Mouse (Mus musculus) embryonic facial prominence, embryonic 10.5 days (tissue): Measurements from ENCODE around the gene Dlec1. TPM values are rescaled to one million over a fixed set of nuclear protein-coding genes. Genes with fewer than 3 reads are reported as not detected.

ENCODE experiments used
- DNase-seq: peaks from one replicate; pipeline ENCODE4 v3.0.0-alpha.2; 2017; ENCODE audit warnings: low spot score
- H3K27ac ChIP-seq: fragments of 300-500 bp; sonication (generic); replicated peaks from 2 replicates; pipeline ENCODE4 v1.5.1; 2016; ENCODE audit warnings: mild to moderate bottlenecking
- H3K27me3 ChIP-seq: fragments of 300-500 bp; sonication (generic); replicated peaks from 2 replicates; pipeline ENCODE4 v1.6.1; 2016; ENCODE audit warnings: low read depth, mild to moderate bottlenecking; ENCODE audit not compliant: poor library complexity, severe bottlenecking
- H3K36me3 ChIP-seq: fragments of 300-500 bp; sonication (generic); replicated peaks from 2 replicates; pipeline ENCODE4 v1.6.1; 2016; ENCODE audit warnings: mild to moderate bottlenecking, moderate library complexity
- H3K4me1 ChIP-seq: fragments of 300-500 bp; sonication (generic); 2 replicates; pipeline ENCODE4 v1.6.1; 2016
- H3K4me3 ChIP-seq: fragments of 300-500 bp; sonication (generic); 2 replicates; pipeline ENCODE4 v1.5.1; 2016; ENCODE audit warnings: mild to moderate bottlenecking, moderate library complexity
- H3K9me3 ChIP-seq: fragments of 300-500 bp; sonication (generic); 2 replicates; pipeline ENCODE4 v1.6.1; 2016; ENCODE audit warnings: mild to moderate bottlenecking
- WGBS: fragments of 180-500 bp; shearing (Covaris S2); methylation state at CpG from one replicate; pipeline ENCODE4 v1.1.7; 2016; 5-methylcytosine and 5-hydroxymethylcytosine counted together
- polyA plus RNA-seq: library from polyadenylated mRNA; unstranded; fragments of >200 nt; fragmentation: Nextera tagmentation; extraction: Ambion mirVana; gene quantifications from 2 replicates; pipeline ENCODE4 v1.2.1, GENCODE M21; 2016

The Dlec1 gene
- polyA plus RNA-seq, 1 experiment from 2014 or later, result 1.5 TPM

DNA sequence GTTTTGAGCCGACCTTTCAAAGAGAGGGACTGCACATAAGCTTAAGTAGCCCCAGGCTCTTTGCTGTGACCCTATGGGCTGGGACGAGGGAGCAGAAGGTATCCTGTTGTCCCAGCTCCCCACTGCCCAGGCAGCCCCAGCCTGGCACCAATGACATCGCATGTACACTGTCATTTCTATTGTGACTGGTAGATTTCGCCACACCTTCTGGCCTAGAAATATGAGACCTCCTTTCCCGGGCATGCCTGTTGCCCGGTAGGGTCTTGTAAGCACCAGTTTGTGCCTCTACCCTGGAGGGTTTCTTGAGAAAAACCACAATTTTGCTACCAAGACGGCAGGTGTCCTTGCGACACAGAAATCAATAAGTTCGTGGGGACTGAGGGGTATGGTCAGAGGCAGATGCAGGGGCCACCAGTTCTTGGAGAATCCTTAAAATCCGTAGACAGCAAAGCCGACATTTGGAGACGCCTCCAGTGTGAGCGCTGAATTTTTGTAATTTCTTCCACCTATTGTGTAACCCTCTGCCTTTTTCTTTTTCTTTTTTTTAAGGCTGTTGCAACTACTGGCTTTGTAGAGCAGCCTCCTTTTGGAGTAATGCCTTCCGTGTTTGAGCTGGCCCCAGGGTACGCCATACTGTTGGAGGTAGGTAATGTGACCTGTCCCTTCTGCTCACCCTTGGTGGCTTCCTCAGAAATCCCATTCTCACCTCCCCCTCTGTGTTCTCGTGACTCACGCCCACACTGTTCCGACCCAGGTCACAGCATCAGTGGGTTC lies 20.5 kb downstream of the Dlec1 start:
- Histone ChIP-seq H3K27me3 (no peaks in the 10 kb centered on the region), H3K27ac (no peak overlapping the region), H3K9me3 (no peaks in the 10 kb centered on the region), H3K36me3 (no peaks in the 10 kb centered on the region), H3K4me1 (peaks cover 26% of the 10 kb centered on the region), H3K4me3 (no peak overlapping the region)
- DNase-seq, result no peak
- 82% methylated on average over 18 of the region's 18 CpGs for WGBS

DNA sequence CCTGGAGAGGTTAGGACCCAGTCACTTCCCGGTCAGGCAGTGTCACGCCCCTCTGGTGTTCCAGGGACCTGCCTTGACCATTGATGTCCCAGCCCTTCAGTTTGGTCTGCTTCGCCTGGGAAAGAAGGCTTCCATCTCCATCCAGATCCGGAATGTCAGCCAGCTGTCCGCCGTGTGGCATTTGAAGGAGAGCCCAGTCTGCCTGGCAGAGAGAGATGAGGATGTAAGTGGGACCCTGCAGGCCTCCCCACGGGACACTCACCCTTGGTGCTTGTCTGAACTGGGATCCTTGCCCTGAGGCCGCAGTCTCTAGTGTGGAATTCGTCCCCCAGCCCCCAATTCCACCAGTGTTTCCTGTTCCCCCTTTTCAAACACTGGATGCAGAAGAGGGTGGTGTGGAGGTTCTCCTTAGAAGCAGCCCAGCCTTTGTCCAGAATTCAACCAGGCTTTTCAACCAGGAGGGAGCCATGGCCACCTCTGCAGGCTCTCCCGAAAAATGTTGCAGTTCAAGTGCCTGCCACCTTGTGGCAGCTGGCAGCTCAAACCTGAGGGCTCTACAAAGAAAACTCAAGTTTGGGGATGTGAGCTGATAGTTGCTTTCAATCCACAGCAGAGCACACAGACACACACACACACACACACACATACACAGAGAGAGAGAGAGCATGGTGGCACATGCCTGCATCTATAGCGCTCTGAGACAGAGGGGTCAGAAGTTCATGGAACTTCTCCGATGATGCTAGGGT lies 26.3 kb downstream of the Dlec1 start:
- Histone ChIP-seq H3K4me3 (no peak overlapping the region), H3K27ac (no peak overlapping the region), H3K4me1 (peaks cover 27% of the 10 kb centered on the region), H3K27me3 (no peaks in the 10 kb centered on the region), H3K36me3 (no peaks in the 10 kb centered on the region), H3K9me3 (no peaks in the 10 kb centered on the region)
- no peak for DNase-seq
- 81% methylated on average over 12 of the region's 12 CpGs for WGBS

DNA sequence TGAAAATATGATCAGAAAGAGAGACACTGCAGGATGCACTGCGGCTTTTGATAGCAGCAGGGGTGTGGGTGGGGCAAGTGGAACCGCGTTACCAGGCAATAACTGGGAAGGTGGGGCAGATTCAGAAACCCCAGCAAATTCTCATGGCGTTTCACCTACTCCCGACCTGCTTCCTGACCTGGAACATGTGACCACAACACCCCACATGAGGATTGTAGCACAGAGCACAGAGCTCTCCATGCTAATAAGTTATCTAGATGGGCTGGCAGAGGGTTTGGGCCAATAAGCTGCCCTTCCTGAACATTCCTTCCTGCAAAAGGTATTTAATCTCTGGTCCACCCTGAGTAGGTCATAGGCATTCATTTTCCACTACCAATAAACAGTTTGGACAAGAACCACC lies 28.4 kb downstream of the Dlec1 start:
- Histone ChIP-seq H3K9me3 (no peaks in the 10 kb centered on the region), H3K4me1 (peaks cover 22% of the 10 kb centered on the region), H3K27ac (no peak overlapping the region), H3K36me3 (no peaks in the 10 kb centered on the region), H3K27me3 (no peaks in the 10 kb centered on the region), H3K4me3 (no peak overlapping the region)
- 70% methylated on average over 5 of the region's 5 CpGs for WGBS
- DNase-seq, result no peak

DNA sequence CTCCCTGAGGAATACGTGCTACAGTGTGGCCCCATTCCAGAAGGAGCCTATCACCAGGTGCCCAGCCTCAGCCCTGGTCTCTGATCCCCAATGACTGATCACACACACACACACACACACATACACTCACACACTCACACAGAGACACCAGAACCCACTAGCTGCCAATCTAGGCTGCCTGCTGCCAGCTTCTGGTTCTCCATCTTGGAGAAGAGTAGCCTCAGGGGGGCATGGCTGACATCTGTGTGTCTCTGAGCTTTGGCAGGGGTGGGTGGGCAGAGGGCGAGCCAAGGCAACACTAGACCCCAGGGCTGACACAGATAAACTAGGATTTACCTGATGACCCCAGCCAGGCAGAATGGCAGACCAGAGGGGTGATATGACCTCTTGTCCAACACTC lies 36.6 kb downstream of the Dlec1 start:
- no peaks in the 10 kb centered on the region for H3K27me3 ChIP-seq
- H3K9me3 ChIP-seq, result no peaks in the 10 kb centered on the region
- no peaks in the 10 kb centered on the region for H3K36me3 ChIP-seq
- no peak overlapping the region for H3K4me3 ChIP-seq
- 81% methylated on average over 2 of the region's 2 CpGs for WGBS
- H3K27ac ChIP-seq, result no peak overlapping the region
- DNase-seq, result no peak
- peaks cover 3% of the 10 kb centered on the region; the same call in 1 of the 2 replicates for H3K4me1 ChIP-seq

DNA sequence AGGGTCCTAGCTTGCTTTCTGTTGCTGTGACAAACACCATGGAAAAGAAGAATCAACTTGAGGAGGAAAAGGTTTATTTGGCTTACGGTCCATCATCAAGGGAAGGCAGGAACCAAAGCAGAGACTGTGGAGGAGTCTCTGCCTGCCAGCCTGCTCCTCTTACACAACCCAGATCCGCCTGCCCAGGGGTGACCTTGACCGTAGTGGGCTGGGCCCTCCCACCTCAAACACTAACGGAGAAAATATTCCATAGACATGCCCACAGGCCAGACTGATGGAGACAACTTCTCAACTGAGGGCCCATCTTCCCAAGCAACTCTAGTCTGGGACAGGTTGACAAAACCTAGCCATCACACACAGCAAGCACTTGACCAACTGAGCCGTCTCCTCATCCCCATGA lies 39.8 kb downstream of the Dlec1 start:
- no peaks in the 10 kb centered on the region for H3K27me3 ChIP-seq
- no peaks in the 10 kb centered on the region for H3K36me3 ChIP-seq
- no peak for DNase-seq
- H3K4me1 ChIP-seq, result 0 out of 2 replicates have a peak, but pooled peaks cover 3% of the 10 kb centered on the region
- H3K4me3 ChIP-seq, result no peak overlapping the region
- H3K9me3 ChIP-seq, result no peaks in the 10 kb centered on the region
- 88% methylated on average over 5 of the region's 5 CpGs for WGBS
- H3K27ac ChIP-seq, result no peak overlapping the region

DNA sequence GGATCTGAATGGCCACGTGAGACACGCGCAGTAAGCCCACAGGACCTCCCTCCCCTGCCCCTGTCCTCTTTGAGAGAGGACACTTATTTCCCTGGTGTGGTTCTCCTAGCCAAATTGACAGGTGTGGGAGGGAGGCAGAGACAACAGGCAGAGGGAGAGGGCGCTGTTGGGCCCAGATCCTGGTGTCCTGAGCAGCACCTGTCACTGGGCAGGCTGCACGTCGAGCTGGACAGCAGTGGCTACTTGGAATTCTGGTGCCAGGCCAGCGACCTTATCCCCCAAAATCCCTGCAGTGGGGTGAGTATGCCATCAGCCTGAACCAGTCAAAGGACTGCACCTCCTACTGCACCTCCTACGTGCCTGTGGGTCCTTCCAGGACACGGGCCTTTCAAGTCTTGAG lies 41.1 kb downstream of the Dlec1 start:
- Histone ChIP-seq H3K9me3 (no peaks in the 10 kb centered on the region), H3K27me3 (no peaks in the 10 kb centered on the region), H3K36me3 (no peaks in the 10 kb centered on the region), H3K4me1 (no peaks in the 10 kb centered on the region), H3K27ac (no peak overlapping the region), H3K4me3 (no peak overlapping the region)
- 78% methylated on average over 9 of the region's 9 CpGs for WGBS
- no peak for DNase-seq

DNA sequence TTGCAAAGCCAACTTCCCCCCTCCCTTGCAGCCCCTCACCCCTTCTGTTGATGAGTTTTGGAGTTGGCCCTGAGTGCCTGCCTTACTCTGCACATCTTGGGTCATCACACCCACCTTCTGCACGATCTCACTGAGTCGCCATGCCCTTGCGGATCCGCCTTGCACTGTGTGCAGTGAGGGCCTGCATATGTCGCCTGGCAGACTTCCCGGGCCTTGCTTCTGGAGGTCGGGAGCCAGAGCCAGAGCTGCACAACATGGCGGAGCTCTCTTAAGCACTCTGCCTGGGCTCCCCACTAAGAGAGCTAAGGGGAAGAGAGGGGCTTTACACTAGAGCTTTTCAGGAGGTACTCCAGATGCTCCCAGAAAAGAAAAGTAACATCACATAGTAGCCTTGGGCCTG lies 42.4 kb downstream of the Dlec1 start:
- H3K27ac ChIP-seq, result no peak overlapping the region
- H3K4me1 ChIP-seq, result no peaks in the 10 kb centered on the region
- no peaks in the 10 kb centered on the region for H3K9me3 ChIP-seq
- no peaks in the 10 kb centered on the region for H3K27me3 ChIP-seq
- H3K36me3 ChIP-seq, result no peaks in the 10 kb centered on the region
- no peak overlapping the region for H3K4me3 ChIP-seq
- no peak for DNase-seq
- 86% methylated on average over 8 of the region's 8 CpGs for WGBS

DNA sequence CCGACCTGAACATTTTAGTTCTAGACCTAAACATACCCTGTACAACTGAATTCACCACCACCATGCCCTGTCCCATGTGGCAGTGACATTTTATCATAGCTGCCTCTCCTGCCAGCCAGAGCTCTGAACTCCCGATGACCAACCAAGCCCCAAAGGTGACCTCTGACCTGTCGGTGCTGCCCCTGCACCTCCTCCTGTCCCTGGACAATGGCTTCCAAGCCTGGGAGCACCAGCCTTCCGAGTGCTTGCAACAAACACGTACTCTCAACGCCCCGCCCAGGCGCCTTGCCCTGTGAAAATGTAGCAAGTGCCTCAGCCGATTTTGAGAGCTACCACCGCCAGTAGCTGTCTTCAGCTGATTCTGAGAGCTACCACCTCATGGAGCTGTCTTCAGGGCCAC lies 42.9 kb downstream of the Dlec1 start:
- Histone ChIP-seq H3K4me3 (no peak overlapping the region), H3K36me3 (no peaks in the 10 kb centered on the region), H3K4me1 (no peaks in the 10 kb centered on the region), H3K27me3 (no peaks in the 10 kb centered on the region), H3K9me3 (no peaks in the 10 kb centered on the region), H3K27ac (no peak overlapping the region)
- WGBS, result 50% methylated on average over 10 of the region's 10 CpGs
- DNase-seq, result no peak

DNA sequence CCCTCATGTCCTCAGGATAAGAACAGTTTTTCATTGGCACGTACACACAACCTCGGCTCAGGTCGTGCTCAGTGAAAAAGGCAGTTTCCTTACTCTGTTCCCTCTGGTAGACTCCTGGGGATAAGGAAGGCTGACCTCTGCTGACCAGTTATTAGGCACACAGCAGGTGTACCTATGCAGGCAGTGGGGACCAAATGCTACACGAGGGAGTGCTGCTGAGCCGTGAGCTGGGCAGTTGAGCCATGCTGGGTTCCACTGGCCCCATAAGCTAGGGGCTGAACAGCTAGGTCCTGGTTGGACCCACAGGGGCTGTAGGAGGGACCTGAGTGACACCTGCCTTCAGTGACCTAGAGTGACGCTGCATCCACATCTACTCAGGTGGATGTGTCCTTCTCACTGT lies 43.4 kb downstream of the Dlec1 start:
- 59% methylated on average over 6 of the region's 6 CpGs for WGBS
- Histone ChIP-seq H3K27ac (no peak overlapping the region), H3K4me3 (no peak overlapping the region), H3K36me3 (no peaks in the 10 kb centered on the region), H3K9me3 (no peaks in the 10 kb centered on the region), H3K4me1 (no peaks in the 10 kb centered on the region), H3K27me3 (no peaks in the 10 kb centered on the region)
- no peak for DNase-seq

DNA sequence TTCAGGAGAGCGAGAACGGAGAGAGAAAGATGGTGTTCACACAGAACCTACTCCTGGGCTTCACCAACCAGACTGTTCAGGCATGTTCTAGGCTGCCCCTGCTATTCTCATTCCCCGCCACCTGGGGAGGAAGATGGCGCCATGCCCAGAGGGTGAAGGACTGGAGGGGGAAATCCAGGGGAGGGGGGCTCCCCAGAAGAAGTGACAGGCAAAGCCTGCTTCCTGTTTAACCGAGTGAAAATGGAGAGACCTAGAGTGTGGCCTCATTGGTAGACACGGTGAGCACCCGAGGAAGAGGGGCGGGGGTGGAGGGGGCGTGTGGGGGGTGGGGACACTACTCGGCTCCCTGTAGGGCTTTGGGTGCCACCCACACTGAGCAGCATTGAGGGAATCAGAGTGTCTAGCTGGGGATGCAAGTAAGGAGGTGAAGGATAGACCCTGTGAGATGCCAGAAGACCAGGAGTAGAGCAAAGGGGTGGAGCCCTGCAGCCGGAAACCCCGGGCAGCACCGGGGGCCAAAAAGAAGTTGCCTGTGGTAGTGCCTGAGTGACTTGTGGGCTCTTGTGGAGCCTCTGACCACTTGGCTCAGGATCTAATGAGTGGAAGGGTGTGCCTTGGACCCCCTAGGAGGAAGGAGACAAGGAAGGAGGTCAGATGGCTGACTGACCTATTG lies 44.0 kb downstream of the Dlec1 start:
- no peaks in the 10 kb centered on the region for H3K27me3 ChIP-seq
- no peaks in the 10 kb centered on the region for H3K36me3 ChIP-seq
- no peak for DNase-seq
- 76% methylated on average over 13 of the region's 13 CpGs for WGBS
- no peaks in the 10 kb centered on the region for H3K9me3 ChIP-seq
- H3K27ac ChIP-seq, result no peak overlapping the region
- no peaks in the 10 kb centered on the region for H3K4me1 ChIP-seq
- H3K4me3 ChIP-seq, result no peak overlapping the region

DNA sequence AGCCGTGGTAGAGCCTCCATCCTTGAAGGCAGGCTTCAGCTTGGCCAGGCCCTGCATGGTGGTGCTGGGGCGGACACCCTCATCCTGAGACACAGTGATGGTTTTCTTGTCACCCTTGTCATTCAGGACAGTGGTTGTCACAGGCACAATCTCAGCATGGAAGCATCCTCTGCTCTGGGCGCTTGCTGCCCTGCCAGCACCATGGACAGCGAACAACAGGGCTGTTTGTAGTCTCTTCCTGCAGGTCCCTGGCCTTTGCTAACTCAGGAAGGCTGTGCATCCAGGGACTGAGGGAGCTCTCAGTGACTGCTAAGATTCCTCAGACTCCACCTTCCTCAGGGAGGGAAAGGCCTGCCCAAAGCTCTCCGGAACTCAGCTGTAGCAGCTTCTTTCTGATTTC lies 47.3 kb downstream of the Dlec1 start:
- H3K4me1 ChIP-seq, result 0 out of 2 replicates have a peak, but pooled peaks cover 3% of the 10 kb centered on the region
- no peaks in the 10 kb centered on the region for H3K9me3 ChIP-seq
- H3K36me3 ChIP-seq, result no peaks in the 10 kb centered on the region
- no peaks in the 10 kb centered on the region; the same call in 1 of the 2 replicates for H3K27me3 ChIP-seq
- no peak overlapping the region for H3K27ac ChIP-seq
- no peak overlapping the region for H3K4me3 ChIP-seq
- DNase-seq, result peak; percentile 84
- 26% methylated on average over 5 of the region's 5 CpGs for WGBS

DNA sequence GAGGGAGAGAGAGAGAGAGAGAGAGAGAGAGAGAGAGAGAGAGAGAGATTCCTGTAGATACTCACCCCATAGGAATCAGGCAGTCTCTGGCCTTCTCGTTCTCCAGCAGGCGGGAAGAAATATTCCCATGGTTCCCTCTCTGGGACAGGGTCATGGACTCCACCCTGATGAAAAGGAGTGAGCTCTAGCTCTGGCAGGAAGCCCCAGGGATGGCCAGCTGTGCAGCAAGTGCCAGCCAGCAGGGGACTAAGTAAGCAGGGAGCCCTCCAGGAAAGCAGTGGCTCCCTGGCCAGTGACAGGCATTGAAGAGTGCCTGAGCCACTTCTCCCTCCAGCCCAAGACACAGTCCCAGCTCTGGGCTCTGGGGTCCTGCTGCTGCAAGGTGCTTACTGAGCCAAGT lies 49.5 kb downstream of the Dlec1 start:
- H3K27ac ChIP-seq, result no peak overlapping the region
- H3K36me3 ChIP-seq, result no peaks in the 10 kb centered on the region
- H3K27me3 ChIP-seq, result peaks cover 21% of the 10 kb centered on the region
- H3K9me3 ChIP-seq, result no peaks in the 10 kb centered on the region
- no peak overlapping the region for H3K4me3 ChIP-seq
- H3K4me1 ChIP-seq, result peaks cover 10% of the 10 kb centered on the region
- WGBS, result 56% methylated on average over 2 of the region's 2 CpGs
- no peak for DNase-seq

DNA sequence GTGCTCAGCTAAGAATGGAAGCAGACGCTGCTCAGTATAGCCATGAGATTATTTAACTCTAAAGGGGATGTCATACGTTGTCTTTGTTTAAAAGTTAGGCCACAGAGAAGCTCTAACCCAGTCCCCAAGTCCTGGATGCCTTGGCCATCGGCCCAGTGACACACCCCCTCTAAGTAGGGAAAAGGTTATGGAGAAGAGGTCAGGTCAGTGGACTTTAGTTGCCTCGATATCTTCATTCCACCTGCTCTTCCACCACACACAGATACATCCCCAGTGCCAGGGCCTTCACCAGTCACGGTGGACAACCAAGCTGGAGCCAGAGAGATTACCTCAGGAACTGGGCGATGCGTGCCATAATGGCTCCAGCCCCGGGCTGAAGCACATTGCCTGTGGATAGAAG lies 53.1 kb downstream of the Dlec1 start:
- 85% methylated on average over 8 of the region's 8 CpGs for WGBS
- Histone ChIP-seq H3K9me3 (no peaks in the 10 kb centered on the region), H3K4me1 (peaks cover 12% of the 10 kb centered on the region), H3K4me3 (no peak overlapping the region), H3K27ac (no peak overlapping the region), H3K27me3 (peaks cover 35% of the 10 kb centered on the region), H3K36me3 (no peaks in the 10 kb centered on the region)
- no peak for DNase-seq
